Mouse (Mus musculus) lung, adult 2 months (tissue): ENCODE data around the gene Gm26602.

Experiments used
- CTCF ChIP-seq: fragments of 200-500 bp; IDR thresholded peaks from 2 replicates; pipeline ENCODE4 v1.5.1; 2011; ENCODE audit warnings: mild to moderate bottlenecking, low read length, control low read depth; ENCODE audit not compliant: insufficient read depth
- POLR2A ChIP-seq: fragments of 200-500 bp; IDR thresholded peaks from 2 replicates; pipeline ENCODE4 v1.6.1; 2011; ENCODE audit warnings: low read depth, mild to moderate bottlenecking, control low read depth, low read length, borderline replicate concordance; ENCODE audit errors: extremely low read depth

DNA sequence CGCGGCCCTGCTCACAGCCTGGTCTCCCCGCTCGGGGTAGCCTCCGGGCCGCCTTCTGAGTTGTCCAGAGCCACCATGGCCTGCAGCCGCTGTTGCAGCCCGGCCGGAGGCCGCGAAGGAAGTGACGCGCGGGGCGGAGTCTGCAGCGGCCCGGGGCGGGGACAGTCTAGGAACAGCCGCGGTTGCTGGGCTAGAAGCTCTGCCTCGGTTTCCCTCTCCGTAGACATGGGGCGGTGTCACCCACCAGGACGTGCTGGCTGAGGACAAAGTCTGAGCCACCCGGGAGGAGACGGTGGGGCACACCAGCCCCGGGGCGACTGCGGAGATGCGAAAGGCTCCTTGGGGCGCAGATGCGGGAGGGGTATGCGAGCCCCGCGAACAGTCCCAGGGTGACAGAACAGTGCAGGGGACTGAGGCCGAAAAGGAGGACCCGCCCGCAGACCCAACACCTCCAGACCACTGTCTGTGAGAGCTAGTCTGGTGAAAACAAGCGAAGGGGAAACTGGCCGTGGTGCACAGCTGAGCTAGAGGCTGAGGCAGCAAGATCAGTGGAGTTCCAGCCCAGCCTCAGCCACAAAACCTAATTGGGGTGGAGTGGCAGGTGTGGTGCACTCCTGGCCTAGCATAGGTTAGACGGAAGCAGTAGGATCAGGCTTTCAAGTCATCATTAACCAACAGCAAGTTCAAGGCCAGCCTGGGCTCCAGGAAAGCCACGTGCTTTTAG lies 6.3 kb downstream of the Gm26602 start, which contains the start of gene Kiss1r:
- no peak for TF ChIP-seq CTCF
- TF ChIP-seq POLR2A = peak; percentile 90
